In genomic region chr11:58938322-58939087, GRCm38 (mm10) we compare ENCODE assay signal across 7 mouse cellular contexts. TPM values are rescaled to one million over a fixed set of nuclear protein-coding genes. Genes with fewer than 3 reads are reported as not detected.
DNase-seq lines count a peak whose midpoint lies in the region; ATAC-seq lines count a peak whose summit lies in the region.

TSS of gene Rnf187 (minus strand) at chr11:58938916.

- H3K4me3 ChIP-seq in intestine, embryonic 15.5 days (replicated peaks), result peak within 1 kb of the TSS; percentile 100
- peak within 1 kb of the TSS; percentile 98 for H3K4me3 ChIP-seq in midbrain, embryonic 10.5 days

- intact Hi-C loops in left cerebral cortex, postnatal 25 days (cut with DNase I), result no loop called here

- peak; percentile 95 to 97 for DNase-seq in adrenal gland, adult (ENCODE audit: inconsistent age in 2 of 2, low spot score in 1 of 2)
- peak; percentile 96 for DNase-seq in embryo, embryonic 10.5 days (ENCODE audit: low spot score)
- DNase-seq in gastrocnemius, postnatal 25 days, result peak; percentile 91
- peak; percentile 91 to 95 for DNase-seq in left cerebral cortex, postnatal 25 days (ENCODE audit: low spot score in 2 of 2)
- DNase-seq in midbrain, embryonic 10.5 days (ENCODE audit: low spot score), result peak; percentile 92
- peak; percentile 84 for DNase-seq in right cerebral cortex, postnatal 4 days

- peak within 1 kb of the TSS; percentile 97 for H3K9ac ChIP-seq in intestine, embryonic 15.5 days

- H3K36me3 ChIP-seq in intestine, embryonic 15.5 days, result peaks cover 6% of the 10 kb centered on the region
- H3K36me3 ChIP-seq in midbrain, embryonic 10.5 days, result peaks cover 36% of the 10 kb centered on the region

- peak within 1 kb of the TSS; percentile 84 for H3K4me2 ChIP-seq in intestine, embryonic 15.5 days (replicated peaks)

- peak within 1 kb of the TSS; percentile 94 for H3K27ac ChIP-seq in intestine, embryonic 15.5 days
- peak within 1 kb of the TSS; percentile 96 for H3K27ac ChIP-seq in midbrain, embryonic 10.5 days (replicated peaks)

- WGBS in intestine, embryonic 15.5 days, result under 1% methylated on average over 92 of the region's 95 CpGs
- under 1% methylated on average over 95 of the region's 95 CpGs for WGBS in midbrain, embryonic 10.5 days

- H3K9me3 ChIP-seq in intestine, embryonic 15.5 days, result no peaks in the 10 kb centered on the region
- H3K9me3 ChIP-seq in midbrain, embryonic 10.5 days (replicated peaks), result no peaks in the 10 kb centered on the region

- ATAC-seq in intestine, embryonic 15.5 days, result peak; percentile 98

- H3K27me3 ChIP-seq in intestine, embryonic 15.5 days (replicated peaks), result no peaks in the 10 kb centered on the region
- H3K27me3 ChIP-seq in midbrain, embryonic 10.5 days (ENCODE audit: low read depth, poor library complexity, severe bottlenecking), result no peaks in the 10 kb centered on the region

- H3K4me1 ChIP-seq in intestine, embryonic 15.5 days (replicated peaks), result peaks cover 15% of the 10 kb centered on the region
- peaks cover 30% of the 10 kb centered on the region for H3K4me1 ChIP-seq in midbrain, embryonic 10.5 days

RNA-seq across cellular contexts. Expression of gene Rnf187, which starts in this region (rescaled TPM):
- total RNA-seq in gastrocnemius, postnatal 25 days (2021), result 100 to 1,000 TPM in 1 of 2 experiments, 10 to 100 TPM in 1; 99.3 to 105 TPM
- 201 and 207 TPM in 2 replicates for polyA plus RNA-seq in intestine, embryonic 15.5 days (2015; fragmentation: Nextera tagmentation; extraction: Ambion mirVana)
- total RNA-seq in left cerebral cortex, postnatal 25 days (2021), result 100 to 1,000 TPM; 480 to 498 TPM
- 274 and 296 TPM in 2 replicates for polyA plus RNA-seq in midbrain, embryonic 10.5 days (2016; fragmentation: Nextera tagmentation; extraction: Ambion mirVana)

Comparison
In these comparisons a context has a peak if more than half of its experiments do, and no peak if none do; other contexts are left out.
1. Peak in every context shown above with its lines: DNase-seq, ATAC-seq, H3K4me3 ChIP-seq and H3K27ac ChIP-seq.
2. RNA of gene Rnf187 (total RNA-seq): 480 to 498 TPM in left cerebral cortex, postnatal 25 days; 99.3 to 105 TPM in gastrocnemius, postnatal 25 days; every median in the first group is over 4 times any median in the second.